ENCODE assay signal across 2 mouse cellular contexts in genomic region chr3:89948021-89948420, GRCm38 (mm10).
A peak's percentile ranks its signal among the peaks of the same experiment; 100 is the strongest.
TF ChIP-seq lines count a peak whose summit lies in the region.

No protein-coding gene starts in this region.

TF ChIP-seq in CH12.LX, 34 proteins besides CTCF, POLR2A, EP300 and RAD21:
- no peak for TF ChIP-seq RCOR1 (conservative IDR thresholded peaks at IDR 0.05; ENCODE audit: low read depth, low read length)
- TF ChIP-seq SMC3 (IDR thresholded peaks at IDR 0.05; ENCODE audit: low read depth, low read length) = peak; percentile 41
- TF ChIP-seq MAZ (IDR thresholded peaks at IDR 0.05; ENCODE audit: low read depth, low read length) = no peak

TF ChIP-seq in MEL, 35 proteins besides CTCF, POLR2A, EP300 and RAD21:
- peak; percentile 16; the same call in 1 of the 2 replicates for TF ChIP-seq SMC3 (IDR thresholded peaks at IDR 0.05; ENCODE audit: low read depth, low read length)
- TF ChIP-seq MYC (IDR thresholded peaks at IDR 0.05; ENCODE audit: low read depth, low read length) = no peak
